Mouse (Mus musculus) ES-E14 (cell line): ENCODE results near the gene Foxj1.

ENCODE experiments used
- HCFC1 ChIP-seq: IDR thresholded peaks from 2 replicates; pipeline ENCODE4 v1.6.1; 2012; ENCODE audit warnings: low read length, inconsistent platforms, borderline replicate concordance; ENCODE audit not compliant: insufficient read depth
- MAFK ChIP-seq: IDR thresholded peaks from 2 replicates; pipeline ENCODE4 v1.6.1; 2014; ENCODE audit warnings: mild to moderate bottlenecking, low read depth, low read length, inconsistent platforms; ENCODE audit not compliant: insufficient read depth

- TF ChIP-seq HCFC1, result no peak
- no peak for TF ChIP-seq MAFK
Observed at GRCm38 (mm10) chr11:116312359-116312758, 22.8 kb downstream of the Foxj1 start.
